Mouse (Mus musculus) intestine, postnatal 0 days (tissue): ENCODE measurements around the gene Mrps35. TPM values are rescaled to one million over a fixed set of nuclear protein-coding genes. Genes with fewer than 3 reads are reported as not detected.

Experiments
- ATAC-seq: fragments of 200-750 bp; cut with Nextera tagmentation; 2 replicates; pipeline ENCODE4 v1.8.0; 2017; ENCODE audit warnings: mild to moderate bottlenecking, moderate TSS enrichment, moderate library complexity
- H3K27ac ChIP-seq: fragments of 300-500 bp; sonication (generic); 2 replicates; pipeline ENCODE4 v1.5.1; 2014; ENCODE audit warnings: mild to moderate bottlenecking, low read depth, low read length, moderate library complexity
- H3K27me3 ChIP-seq: fragments of 300-500 bp; sonication (generic); replicated peaks from 2 replicates; pipeline ENCODE4 v1.6.1; 2014; ENCODE audit warnings: low read length, mixed read lengths; ENCODE audit not compliant: control insufficient read depth, insufficient read depth
- H3K36me3 ChIP-seq: fragments of 300-500 bp; sonication (generic); 2 replicates; pipeline ENCODE4 v1.6.1; 2014; ENCODE audit warnings: mild to moderate bottlenecking, moderate library complexity; ENCODE audit not compliant: control insufficient read depth, insufficient read depth
- H3K4me1 ChIP-seq: fragments of 300-500 bp; sonication (generic); replicated peaks from 2 replicates; pipeline ENCODE4 v1.6.1; 2014; ENCODE audit warnings: antibody characterized with exemption, low read length, mixed read lengths; ENCODE audit not compliant: control insufficient read depth, insufficient read depth
- H3K4me2 ChIP-seq: fragments of 300-500 bp; sonication (generic); replicated peaks from 2 replicates; pipeline ENCODE4 v1.6.1; 2014; ENCODE audit warnings: low read depth, mild to moderate bottlenecking, moderate library complexity
- H3K4me3 ChIP-seq: fragments of 300-500 bp; sonication (generic); 2 replicates; pipeline ENCODE4 v1.5.1; 2014; ENCODE audit warnings: low read depth, low read length
- H3K9ac ChIP-seq: fragments of 300-500 bp; sonication (generic); 2 replicates; pipeline ENCODE4 v1.6.1; 2014; ENCODE audit warnings: mild to moderate bottlenecking, low read depth, low read length
- H3K9me3 ChIP-seq: fragments of 300-500 bp; sonication (generic); 2 replicates; pipeline ENCODE4 v1.6.1; 2016; ENCODE audit warnings: mixed run types; ENCODE audit not compliant: control insufficient read depth
- CTCF ChIP-seq: sonication (generic); IDR thresholded peaks from 2 replicates; pipeline ENCODE4 v1.5.1; 2016; ENCODE audit warnings: low read depth, mild to moderate bottlenecking, control low read depth, antibody characterized with exemption, moderate library complexity
- WGBS: fragments of 180-500 bp; shearing (Covaris S2); extraction: QIAGEN DNeasy Blood & Tissue Kit; methylation state at CpG from one replicate; pipeline ENCODE4 v1.1.7; 2014; 5-methylcytosine and 5-hydroxymethylcytosine counted together
- polyA plus RNA-seq: library from polyadenylated mRNA; unstranded; fragments of >200 nt; fragmentation: Nextera tagmentation; extraction: Ambion mirVana; gene quantifications from 2 replicates; pipeline ENCODE4 v1.2.1, GENCODE M21; 2015

Mrps35 gene
- polyA plus RNA-seq, 1 experiment from 2014 or later = 97.3 TPM

- Histone ChIP-seq H3K27me3 (no peaks in the 10 kb centered on the region), H3K9ac (no peak overlapping the region), H3K36me3 (peaks cover 62% of the 10 kb centered on the region), H3K9me3 (no peaks in the 10 kb centered on the region), H3K4me1 (no peaks in the 10 kb centered on the region), H3K4me3 (no peak overlapping the region), H3K4me2 (no peak overlapping the region), H3K27ac (no peak overlapping the region)
- no peak for TF ChIP-seq CTCF
- no peak for ATAC-seq
- WGBS = 91% methylated on average over 6 of the region's 6 CpGs
These were observed 30.6 kb upstream of the Mrps35 start for GRCm38 (mm10) chr6:147011977-147012376.

DNA sequence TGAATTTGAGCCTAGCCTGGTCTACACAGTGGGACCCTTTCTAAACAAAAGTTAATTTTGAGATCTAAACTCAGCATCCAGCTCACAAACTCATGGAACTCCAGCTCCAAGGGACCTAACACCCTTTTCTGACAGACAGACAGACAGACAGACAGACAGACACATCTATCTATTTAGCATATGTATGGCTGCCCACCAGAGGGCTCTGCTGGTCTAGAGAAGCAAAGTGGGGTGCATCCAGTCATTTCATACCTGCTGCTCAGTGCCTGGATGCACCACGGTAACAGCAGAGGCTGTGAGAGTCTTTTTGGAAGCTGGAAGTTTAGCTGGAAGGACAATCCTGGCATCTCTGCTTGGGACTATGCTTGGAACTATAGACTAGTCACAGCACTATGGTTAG lies 29.0 kb upstream of the Mrps35 start:
- no peaks in the 10 kb centered on the region for H3K4me1 ChIP-seq
- H3K4me3 ChIP-seq = no peak overlapping the region
- WGBS = 78% methylated on average over 1 of the region's 1 CpGs
- H3K4me2 ChIP-seq = no peak overlapping the region
- H3K9ac ChIP-seq = no peak overlapping the region
- H3K27me3 ChIP-seq = no peaks in the 10 kb centered on the region
- H3K36me3 ChIP-seq = peaks cover 61% of the 10 kb centered on the region
- H3K9me3 ChIP-seq = no peaks in the 10 kb centered on the region
- ATAC-seq = no peak
- peak; percentile 57 for TF ChIP-seq CTCF
- no peak overlapping the region for H3K27ac ChIP-seq

DNA sequence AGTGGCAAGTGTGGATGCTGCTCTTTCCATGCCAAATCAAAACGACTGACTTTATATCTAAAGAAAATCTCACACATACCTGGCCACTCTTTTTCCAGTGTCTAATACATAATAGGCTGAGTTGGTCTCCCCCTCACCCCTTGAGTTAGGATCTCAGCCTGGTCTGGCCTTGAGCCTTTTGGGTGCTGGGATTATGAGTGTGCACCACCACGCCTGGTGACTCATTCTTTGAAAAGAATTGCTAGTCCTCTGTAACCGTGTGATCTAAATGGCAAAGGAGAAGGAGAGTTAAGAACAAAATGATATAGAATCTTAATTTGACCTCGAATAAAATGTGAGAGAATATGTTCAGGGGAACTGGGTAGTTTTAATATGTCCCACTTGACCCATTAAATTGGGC lies 24.7 kb upstream of the Mrps35 start:
- H3K36me3 ChIP-seq = peaks cover 73% of the 10 kb centered on the region
- WGBS = 89% methylated on average over 4 of the region's 4 CpGs
- no peaks in the 10 kb centered on the region for H3K27me3 ChIP-seq
- H3K4me3 ChIP-seq = no peak overlapping the region
- H3K27ac ChIP-seq = no peak overlapping the region
- H3K9ac ChIP-seq = no peak overlapping the region
- H3K4me1 ChIP-seq = no peaks in the 10 kb centered on the region
- H3K9me3 ChIP-seq = no peaks in the 10 kb centered on the region
- no peak for TF ChIP-seq CTCF
- no peak for ATAC-seq
- H3K4me2 ChIP-seq = no peak overlapping the region

GRCm38 (mm10) chr6:147018364-147018763 lies 24.2 kb upstream of the Mrps35 start:
- Histone ChIP-seq H3K4me3 (no peak overlapping the region), H3K36me3 (peaks cover 75% of the 10 kb centered on the region), H3K9ac (no peak overlapping the region), H3K4me2 (no peak overlapping the region), H3K27ac (no peak overlapping the region), H3K4me1 (no peaks in the 10 kb centered on the region), H3K9me3 (no peaks in the 10 kb centered on the region), H3K27me3 (no peaks in the 10 kb centered on the region)
- WGBS = 93% methylated on average over 5 of the region's 5 CpGs
- no peak for ATAC-seq
- no peak for TF ChIP-seq CTCF

GRCm38 (mm10) chr6:147021181-147021580 lies 21.4 kb upstream of the Mrps35 start:
- Histone ChIP-seq H3K36me3 (peaks cover 60% of the 10 kb centered on the region), H3K27ac (no peak overlapping the region), H3K4me3 (no peak overlapping the region), H3K4me2 (no peak overlapping the region), H3K4me1 (no peaks in the 10 kb centered on the region), H3K27me3 (no peaks in the 10 kb centered on the region), H3K9ac (no peak overlapping the region), H3K9me3 (no peaks in the 10 kb centered on the region)
- no peak for ATAC-seq
- WGBS = 94% methylated on average over 5 of the region's 5 CpGs
- no peak for TF ChIP-seq CTCF

- Histone ChIP-seq H3K27ac (no peak overlapping the region), H3K9me3 (no peaks in the 10 kb centered on the region), H3K36me3 (peaks cover 57% of the 10 kb centered on the region), H3K9ac (no peak overlapping the region), H3K4me3 (no peak overlapping the region), H3K4me1 (no peaks in the 10 kb centered on the region), H3K4me2 (no peak overlapping the region), H3K27me3 (no peaks in the 10 kb centered on the region)
- WGBS = 87% methylated on average over 16 of the region's 16 CpGs
- no peak for ATAC-seq
- no peak for TF ChIP-seq CTCF
These were observed 20.0 kb upstream of the Mrps35 start for GRCm38 (mm10) chr6:147022375-147023132.

- H3K4me1 ChIP-seq = no peaks in the 10 kb centered on the region
- TF ChIP-seq CTCF = no peak
- 93% methylated on average over 2 of the region's 2 CpGs for WGBS
- peaks cover 60% of the 10 kb centered on the region for H3K36me3 ChIP-seq
- no peaks in the 10 kb centered on the region for H3K9me3 ChIP-seq
- no peak overlapping the region for H3K9ac ChIP-seq
- H3K4me3 ChIP-seq = no peak overlapping the region
- H3K27ac ChIP-seq = no peak overlapping the region
- ATAC-seq = no peak
- H3K4me2 ChIP-seq = no peak overlapping the region
- H3K27me3 ChIP-seq = no peaks in the 10 kb centered on the region
These were observed 19.5 kb upstream of the Mrps35 start for GRCm38 (mm10) chr6:147023133-147023395.
